Mouse (Mus musculus): Measurements from ENCODE around the gene Bsx. TPM values are rescaled to one million over a fixed set of nuclear protein-coding genes. Genes with fewer than 3 reads are reported as not detected.

Gene Bsx
- polyA plus RNA-seq, 1 experiment from 2014 or later: not detected

- WGBS: 1% methylated on average over 42 of the region's 42 CpGs
- Histone ChIP-seq H3K9ac (ENCODE audit: low read depth, low read length) (no peak overlapping the region), H3K4me2 (replicated peaks; ENCODE audit: low read depth, low read length) (no peak overlapping the region), H3K27me3 (ENCODE audit: control insufficient read depth, insufficient read depth, low read length) (peaks cover 91% of the 10 kb centered on the region), H3K27ac (ENCODE audit: low read depth, low read length) (no peak overlapping the region), H3K4me3 (ENCODE audit: low read depth, low read length) (no peak overlapping the region), H3K36me3 (ENCODE audit: control insufficient read depth, insufficient read depth, low read length) (no peaks in the 10 kb centered on the region), H3K9me3 (ENCODE audit: control insufficient read depth, low read length) (no peaks in the 10 kb centered on the region), H3K4me1 (replicated peaks; ENCODE audit: control insufficient read depth, insufficient read depth, low read length) (0 out of 2 replicates have a peak, but pooled peaks cover 3% of the 10 kb centered on the region)
- ATAC-seq (ENCODE audit: low FRiP score): no peak
- peak; percentile 55 for DNase-seq (ENCODE audit: low spot score)
These were observed 3.4 kb downstream of the Bsx start for GRCm38 (mm10) chr9:40877146-40877880.

GRCm38 (mm10) chr9:40877881-40878235 lies 3.9 kb downstream of the Bsx start:
- Histone ChIP-seq H3K27ac (ENCODE audit: low read depth, low read length) (no peak overlapping the region), H3K27me3 (ENCODE audit: control insufficient read depth, insufficient read depth, low read length) (peaks cover 85% of the 10 kb centered on the region), H3K4me2 (replicated peaks; ENCODE audit: low read depth, low read length) (no peak overlapping the region), H3K4me1 (replicated peaks; ENCODE audit: control insufficient read depth, insufficient read depth, low read length) (0 out of 2 replicates have a peak, but pooled peaks cover 3% of the 10 kb centered on the region), H3K9ac (ENCODE audit: low read depth, low read length) (no peak overlapping the region), H3K36me3 (ENCODE audit: control insufficient read depth, insufficient read depth, low read length) (no peaks in the 10 kb centered on the region), H3K4me3 (ENCODE audit: low read depth, low read length) (no peak overlapping the region), H3K9me3 (ENCODE audit: control insufficient read depth, low read length) (no peaks in the 10 kb centered on the region)
- WGBS: under 1% methylated on average over 27 of the region's 29 CpGs
- ATAC-seq (ENCODE audit: low FRiP score) (no peak), DNase-seq (ENCODE audit: low spot score) (peak; percentile 69)

- Histone ChIP-seq H3K27ac (ENCODE audit: low read depth, low read length) (no peak overlapping the region), H3K36me3 (ENCODE audit: control insufficient read depth, insufficient read depth, low read length) (no peaks in the 10 kb centered on the region), H3K4me2 (replicated peaks; ENCODE audit: low read depth, low read length) (no peak overlapping the region), H3K9me3 (ENCODE audit: control insufficient read depth, low read length) (no peaks in the 10 kb centered on the region), H3K27me3 (ENCODE audit: control insufficient read depth, insufficient read depth, low read length) (peaks cover 81% of the 10 kb centered on the region), H3K9ac (ENCODE audit: low read depth, low read length) (no peak overlapping the region), H3K4me1 (replicated peaks; ENCODE audit: control insufficient read depth, insufficient read depth, low read length) (0 out of 2 replicates have a peak, but pooled peaks cover 3% of the 10 kb centered on the region), H3K4me3 (ENCODE audit: low read depth, low read length) (no peak overlapping the region)
- peak; percentile 66 for DNase-seq (ENCODE audit: low spot score)
- WGBS: under 1% methylated on average over 32 of the region's 32 CpGs
- no peak for ATAC-seq (ENCODE audit: low FRiP score)
These were observed 4.5 kb downstream of the Bsx start for GRCm38 (mm10) chr9:40878291-40878945.

- Histone ChIP-seq H3K9me3 (ENCODE audit: control insufficient read depth, low read length) (no peaks in the 10 kb centered on the region), H3K36me3 (ENCODE audit: control insufficient read depth, insufficient read depth, low read length) (no peaks in the 10 kb centered on the region), H3K9ac (ENCODE audit: low read depth, low read length) (no peak overlapping the region), H3K4me1 (replicated peaks; ENCODE audit: control insufficient read depth, insufficient read depth, low read length) (0 out of 2 replicates have a peak, but pooled peaks cover 3% of the 10 kb centered on the region), H3K4me3 (ENCODE audit: low read depth, low read length) (no peak overlapping the region), H3K27ac (ENCODE audit: low read depth, low read length) (no peak overlapping the region), H3K27me3 (ENCODE audit: control insufficient read depth, insufficient read depth, low read length) (peaks cover 75% of the 10 kb centered on the region), H3K4me2 (replicated peaks; ENCODE audit: low read depth, low read length) (no peak overlapping the region)
- WGBS: 2% methylated on average over 14 of the region's 14 CpGs
- DNase-seq (ENCODE audit: low spot score) (peak; percentile 56), ATAC-seq (ENCODE audit: low FRiP score) (no peak)
These were observed 5.1 kb downstream of the Bsx start for GRCm38 (mm10) chr9:40878998-40879397.

GRCm38 (mm10) chr9:40885669-40886068 lies 11.7 kb downstream of the Bsx start:
- DNase-seq (ENCODE audit: low spot score) (peak; percentile 2), ATAC-seq (ENCODE audit: low FRiP score) (no peak)
- peaks cover 12% of the 10 kb centered on the region for H3K27me3 ChIP-seq (ENCODE audit: control insufficient read depth, insufficient read depth, low read length)
- WGBS: 42% methylated on average over 10 of the region's 10 CpGs
- H3K4me2 ChIP-seq (replicated peaks; ENCODE audit: low read depth, low read length): no peak overlapping the region
- H3K9me3 ChIP-seq (ENCODE audit: control insufficient read depth, low read length): no peaks in the 10 kb centered on the region
- no peaks in the 10 kb centered on the region for H3K4me1 ChIP-seq (replicated peaks; ENCODE audit: control insufficient read depth, insufficient read depth, low read length)
- H3K9ac ChIP-seq (ENCODE audit: low read depth, low read length): no peak overlapping the region
- no peak overlapping the region for H3K27ac ChIP-seq (ENCODE audit: low read depth, low read length)
- H3K36me3 ChIP-seq (ENCODE audit: control insufficient read depth, insufficient read depth, low read length): no peaks in the 10 kb centered on the region
- H3K4me3 ChIP-seq (ENCODE audit: low read depth, low read length): no peak overlapping the region

- Histone ChIP-seq H3K4me2 (replicated peaks; ENCODE audit: low read depth, low read length) (no peak overlapping the region), H3K4me1 (replicated peaks; ENCODE audit: control insufficient read depth, insufficient read depth, low read length) (no peaks in the 10 kb centered on the region), H3K9ac (ENCODE audit: low read depth, low read length) (no peak overlapping the region), H3K9me3 (ENCODE audit: control insufficient read depth, low read length) (no peaks in the 10 kb centered on the region), H3K27me3 (ENCODE audit: control insufficient read depth, insufficient read depth, low read length) (no peaks in the 10 kb centered on the region; the same call in 1 of the 2 replicates), H3K27ac (ENCODE audit: low read depth, low read length) (no peak overlapping the region), H3K4me3 (ENCODE audit: low read depth, low read length) (no peak overlapping the region), H3K36me3 (ENCODE audit: control insufficient read depth, insufficient read depth, low read length) (no peaks in the 10 kb centered on the region)
- DNase-seq (ENCODE audit: low spot score) (no peak), ATAC-seq (ENCODE audit: low FRiP score) (no peak)
- WGBS: 47% methylated on average over 12 of the region's 12 CpGs
These were observed 15.5 kb downstream of the Bsx start for GRCm38 (mm10) chr9:40889389-40889788.

- WGBS: 78% methylated on average over 6 of the region's 6 CpGs
- ATAC-seq (ENCODE audit: low FRiP score): no peak
These were observed 18.5 kb downstream of the Bsx start for GRCm38 (mm10) chr9:40892456-40892855.

GRCm38 (mm10) chr9:40907413-40907812 lies 33.5 kb downstream of the Bsx start:
- Histone ChIP-seq H3K4me1 (replicated peaks; ENCODE audit: control insufficient read depth, insufficient read depth, low read length) (no peaks in the 10 kb centered on the region), H3K27ac (ENCODE audit: low read depth, low read length) (no peak overlapping the region), H3K27me3 (ENCODE audit: control insufficient read depth, insufficient read depth, low read length) (no peaks in the 10 kb centered on the region), H3K36me3 (ENCODE audit: control insufficient read depth, insufficient read depth, low read length) (no peaks in the 10 kb centered on the region), H3K4me2 (replicated peaks; ENCODE audit: low read depth, low read length) (no peak overlapping the region), H3K9me3 (ENCODE audit: control insufficient read depth, low read length) (no peaks in the 10 kb centered on the region), H3K9ac (ENCODE audit: low read depth, low read length) (no peak overlapping the region), H3K4me3 (ENCODE audit: low read depth, low read length) (no peak overlapping the region)
- no peak for DNase-seq (ENCODE audit: low spot score)
- WGBS: 38% methylated on average over 8 of the region's 8 CpGs
- ATAC-seq (ENCODE audit: low FRiP score): no peak

More at GRCm38 (mm10) chr9:40892456-40892855, 18.5 kb downstream of the Bsx start:
- Histone ChIP-seq H3K9me3 (ENCODE audit: control insufficient read depth, low read length) (no peaks in the 10 kb centered on the region), H3K27ac (ENCODE audit: low read depth, low read length) (no peak overlapping the region), H3K4me1 (replicated peaks; ENCODE audit: control insufficient read depth, insufficient read depth, low read length) (no peaks in the 10 kb centered on the region), H3K27me3 (ENCODE audit: control insufficient read depth, insufficient read depth, low read length) (no peaks in the 10 kb centered on the region; the same call in 1 of the 2 replicates), H3K4me2 (replicated peaks; ENCODE audit: low read depth, low read length) (no peak overlapping the region), H3K4me3 (ENCODE audit: low read depth, low read length) (no peak overlapping the region), H3K36me3 (ENCODE audit: control insufficient read depth, insufficient read depth, low read length) (no peaks in the 10 kb centered on the region), H3K9ac (ENCODE audit: low read depth, low read length) (no peak overlapping the region)
- DNase-seq (ENCODE audit: low spot score): no peak

GRCm38 (mm10) chr9:40908411-40908810 lies 34.5 kb downstream of the Bsx start:
- H3K9ac ChIP-seq (ENCODE audit: low read depth, low read length): no peak overlapping the region
- no peak overlapping the region for H3K27ac ChIP-seq (ENCODE audit: low read depth, low read length)
- no peaks in the 10 kb centered on the region for H3K36me3 ChIP-seq (ENCODE audit: control insufficient read depth, insufficient read depth, low read length)
- H3K4me2 ChIP-seq (replicated peaks; ENCODE audit: low read depth, low read length): no peak overlapping the region
- no peak overlapping the region for H3K4me3 ChIP-seq (ENCODE audit: low read depth, low read length)
- WGBS: 61% methylated on average over 8 of the region's 8 CpGs
- ATAC-seq (ENCODE audit: low FRiP score) (no peak), DNase-seq (ENCODE audit: low spot score) (no peak)
- no peaks in the 10 kb centered on the region for H3K4me1 ChIP-seq (replicated peaks; ENCODE audit: control insufficient read depth, insufficient read depth, low read length)
- H3K27me3 ChIP-seq (ENCODE audit: control insufficient read depth, insufficient read depth, low read length): no peaks in the 10 kb centered on the region
- no peaks in the 10 kb centered on the region for H3K9me3 ChIP-seq (ENCODE audit: control insufficient read depth, low read length)
